Mouse (Mus musculus) ovary, adult 18-20 months (tissue): Measurements from ENCODE around the gene Cela2a.
"Not testable (repeated sequence)": the region's sequence is repeated elsewhere in the genome, so short reads cannot be mapped to it uniquely, and the experiment has no call there.

ENCODE experiments used
- DNase-seq: peaks from one replicate; pipeline ENCODE4 v3.0.0; 2022; ENCODE audit warnings: low spot score, mixed read lengths

The Cela2a gene

GRCm38 (mm10) chr4:141797545-141797944 is 28.4 kb downstream of the Cela2a start:
- no peak for DNase-seq

GRCm38 (mm10) chr4:141796954-141797353 is 29.0 kb downstream of the Cela2a start:
- DNase-seq: no peak

- DNase-seq: peak; percentile 32
Observed at GRCm38 (mm10) chr4:141796356-141796755, 29.6 kb downstream of the Cela2a start.

- DNase-seq: no peak
Observed at GRCm38 (mm10) chr4:141794152-141794535, 31.8 kb downstream of the Cela2a start.

- peak; percentile 97 for DNase-seq
Observed at GRCm38 (mm10) chr4:141793282-141794151, 32.4 kb downstream of the Cela2a start, which contains the start of gene Casp9. TSS of gene Casp9 (plus strand) at chr4:141793612.

GRCm38 (mm10) chr4:141792554-141793281 is 33.2 kb downstream of the Cela2a start:
- DNase-seq: no peak

GRCm38 (mm10) chr4:141791951-141792350 is 34.0 kb downstream of the Cela2a start:
- DNase-seq: no peak

- DNase-seq: no peak
Observed at GRCm38 (mm10) chr4:141791486-141791885, 34.5 kb downstream of the Cela2a start.

- DNase-seq: peak; percentile 98
Observed at GRCm38 (mm10) chr4:141790524-141790990, 35.4 kb downstream of the Cela2a start, which contains the start of gene Dnajc16. TSS of gene Dnajc16 (minus strand) at chr4:141790931.

- DNase-seq: no peak
Observed at GRCm38 (mm10) chr4:141789564-141790218, 36.3 kb downstream of the Cela2a start.

- DNase-seq: no peak
Observed at GRCm38 (mm10) chr4:141787462-141787861, 38.5 kb downstream of the Cela2a start.

- DNase-seq: no peak
Observed at GRCm38 (mm10) chr4:141787046-141787445, 38.9 kb downstream of the Cela2a start.

- DNase-seq: no peak
Observed at GRCm38 (mm10) chr4:141786141-141786540, 39.8 kb downstream of the Cela2a start.

- DNase-seq: no peak
Observed at GRCm38 (mm10) chr4:141784835-141785234, 41.1 kb downstream of the Cela2a start.

GRCm38 (mm10) chr4:141781201-141781985 is 44.6 kb downstream of the Cela2a start:
- no peak for DNase-seq

GRCm38 (mm10) chr4:141779828-141780227 is 46.1 kb downstream of the Cela2a start:
- DNase-seq: no peak

- DNase-seq: not testable (repeated sequence)
Observed at GRCm38 (mm10) chr4:141773019-141773418, 52.9 kb downstream of the Cela2a start.

GRCm38 (mm10) chr4:141771823-141772222 is 54.1 kb downstream of the Cela2a start:
- no peak for DNase-seq

- no peak for DNase-seq
Observed at GRCm38 (mm10) chr4:141769501-141770160, 56.3 kb downstream of the Cela2a start.

GRCm38 (mm10) chr4:141767353-141768036 is 58.5 kb downstream of the Cela2a start:
- DNase-seq: peak; percentile 56
